Mouse (Mus musculus): ENCODE results near the gene Cyb5d2.

GRCm38 (mm10) chr11:72758316-72758715 is 37.6 kb downstream of the Cyb5d2 start:
- TF ChIP-seq CTCF (IDR thresholded peaks at IDR 0.05; ENCODE audit: low read depth): no peak
- TF ChIP-seq EP300 (IDR thresholded peaks at IDR 0.05; ENCODE audit: low read depth): no peak

Data from liver, postnatal 0 days (tissue).